Mouse (Mus musculus): Measurements from ENCODE around the gene Defb26. TPM values are rescaled to one million over a fixed set of nuclear protein-coding genes. Genes with fewer than 3 reads are reported as not detected.

The Defb26 gene
- polyA plus RNA-seq, 1 experiment from 2014 or later, result not detected

Other genes with a start within 250 kb of the Defb26 start
- gene Tbc1d20, start 217.9 kb downstream of the Defb26 start, polyA plus RNA-seq (2015; fragmentation: Nextera tagmentation; extraction: Ambion mirVana), result 36.8 and 37.9 TPM in 2 replicates
- gene Rbck1, start 179.0 kb downstream of the Defb26 start, polyA plus RNA-seq (2015; fragmentation: Nextera tagmentation; extraction: Ambion mirVana), result 102 and 105 TPM in 2 replicates
- gene Trib3, start 167.7 kb downstream of the Defb26 start, polyA plus RNA-seq (2015; fragmentation: Nextera tagmentation; extraction: Ambion mirVana), result 0.55 and 0.85 TPM in 2 replicates
- 13.5 and 13.6 TPM in 2 replicates for gene Nrsn2, start 135.1 kb downstream of the Defb26 start, polyA plus RNA-seq (2015; fragmentation: Nextera tagmentation; extraction: Ambion mirVana)
- gene Sox12, start 113.6 kb downstream of the Defb26 start, polyA plus RNA-seq (2015; fragmentation: Nextera tagmentation; extraction: Ambion mirVana), result 17.7 and 18.3 TPM in 2 replicates
- gene Zcchc3, start 96.7 kb downstream of the Defb26 start, polyA plus RNA-seq (2015; fragmentation: Nextera tagmentation; extraction: Ambion mirVana), result 18.7 TPM in 2 replicates
- 2.1 and 3.7 TPM in 2 replicates for gene 6820408C15Rik, start 96.1 kb downstream of the Defb26 start, polyA plus RNA-seq (2015; fragmentation: Nextera tagmentation; extraction: Ambion mirVana)
- gene Defb23, start 47.1 kb downstream of the Defb26 start, polyA plus RNA-seq (2015; fragmentation: Nextera tagmentation; extraction: Ambion mirVana), result not detected in 2 replicates
- gene Defb20, start 34.6 kb downstream of the Defb26 start, polyA plus RNA-seq (2015; fragmentation: Nextera tagmentation; extraction: Ambion mirVana), result not detected in 2 replicates
- gene Defb22, start 21.6 kb downstream of the Defb26 start, polyA plus RNA-seq (2015; fragmentation: Nextera tagmentation; extraction: Ambion mirVana), result not detected in 2 replicates
- not detected in 2 replicates for gene Defb28, start 6.6 kb upstream of the Defb26 start, polyA plus RNA-seq (2015; fragmentation: Nextera tagmentation; extraction: Ambion mirVana)
- gene Defb29, start 28.4 kb upstream of the Defb26 start, polyA plus RNA-seq (2015; fragmentation: Nextera tagmentation; extraction: Ambion mirVana), result not detected in 2 replicates
- gene Gm17416, start 57.6 kb upstream of the Defb26 start, polyA plus RNA-seq (2015; fragmentation: Nextera tagmentation; extraction: Ambion mirVana), result not detected in 2 replicates
- gene Defb21, start 61.1 kb upstream of the Defb26 start, polyA plus RNA-seq (2015; fragmentation: Nextera tagmentation; extraction: Ambion mirVana), result not detected in 2 replicates
- not detected in 2 replicates for gene Defb19, start 68.6 kb upstream of the Defb26 start, polyA plus RNA-seq (2015; fragmentation: Nextera tagmentation; extraction: Ambion mirVana)
- gene Defb45, start 87.7 kb upstream of the Defb26 start, polyA plus RNA-seq (2015; fragmentation: Nextera tagmentation; extraction: Ambion mirVana), result not detected in 2 replicates
- gene Defb36, start 92.6 kb upstream of the Defb26 start, polyA plus RNA-seq (2015; fragmentation: Nextera tagmentation; extraction: Ambion mirVana), result not detected in 2 replicates
- gene Defb25, start 111.4 kb upstream of the Defb26 start, polyA plus RNA-seq (2015; fragmentation: Nextera tagmentation; extraction: Ambion mirVana), result not detected in 2 replicates
- gene Rem1, start 115.3 kb upstream of the Defb26 start, polyA plus RNA-seq (2015; fragmentation: Nextera tagmentation; extraction: Ambion mirVana), result 0.36 and 0.62 TPM in 2 replicates
- 159 and 164 TPM in 2 replicates for gene H13, start 157.8 kb upstream of the Defb26 start, polyA plus RNA-seq (2015; fragmentation: Nextera tagmentation; extraction: Ambion mirVana)
- 33.6 and 34.4 TPM in 2 replicates for gene Mcts2, start 175.3 kb upstream of the Defb26 start, polyA plus RNA-seq (2015; fragmentation: Nextera tagmentation; extraction: Ambion mirVana)
- 26.3 and 32.0 TPM in 2 replicates for gene Id1, start 224.6 kb upstream of the Defb26 start, polyA plus RNA-seq (2015; fragmentation: Nextera tagmentation; extraction: Ambion mirVana)
- 4.3 and 4.4 TPM in 2 replicates for gene Cox4i2, start 242.5 kb upstream of the Defb26 start, polyA plus RNA-seq (2015; fragmentation: Nextera tagmentation; extraction: Ambion mirVana)